In the genomic region with DNA sequence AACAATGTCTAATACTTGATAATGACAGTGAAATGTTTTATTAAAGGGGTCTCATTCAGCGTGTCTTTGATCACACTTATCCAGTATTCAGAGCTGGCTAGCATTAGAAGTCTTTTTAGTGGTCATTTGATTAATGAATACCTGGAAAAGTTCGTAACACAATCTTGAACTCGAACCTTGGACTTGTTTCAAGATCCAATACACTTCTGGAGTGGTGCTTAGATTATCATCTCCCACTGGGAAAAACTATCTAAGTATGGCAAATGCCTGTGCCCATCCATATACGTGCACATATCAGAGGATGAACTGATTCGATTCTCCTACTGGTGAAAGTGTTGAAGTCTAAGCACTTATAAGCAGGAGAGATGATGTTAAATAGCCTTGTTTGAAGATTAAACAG, we compare ENCODE assay signal across 8 mouse cellular contexts. TPM values are rescaled to one million over a fixed set of nuclear protein-coding genes. Genes with fewer than 3 reads are reported as not detected.
DNase-seq lines count a peak whose midpoint lies in the region; ATAC-seq and TF ChIP-seq lines count a peak whose summit lies in the region.

No protein-coding gene starts in this region.

- DNase-seq in heart, adult 9 months (ENCODE audit: low spot score in 2 of 2) = no peak
- DNase-seq in hindbrain, embryonic 14.5 days (ENCODE audit: low spot score) = no peak
- no peak for DNase-seq in adrenal gland, postnatal 14 days
- no peak for DNase-seq in urinary bladder, postnatal 4 days (ENCODE audit: low spot score in 2 of 2)
- no peak for DNase-seq in thymus, postnatal 25 days

- H3K36me3 ChIP-seq in heart, embryonic 16.5 days (ENCODE audit: control insufficient read depth, insufficient read depth) = no peaks in the 10 kb centered on the region
- H3K36me3 ChIP-seq in hindbrain, embryonic 14.5 days (replicated peaks; ENCODE audit: control insufficient read depth, insufficient read depth) = no peaks in the 10 kb centered on the region
- no peaks in the 10 kb centered on the region for H3K36me3 ChIP-seq in midbrain, embryonic 13.5 days

- no peak for TF ChIP-seq POLR2A in bone marrow macrophage, adult 2 months (IDR thresholded peaks at IDR 0.05; ENCODE audit: borderline replicate concordance, low read depth, low read length)

- no peak for TF ChIP-seq CTCF in bone marrow macrophage, adult 2 months (IDR thresholded peaks at IDR 0.05; ENCODE audit: low read depth, low read length)

- no peaks in the 10 kb centered on the region for H3K27me3 ChIP-seq in heart, embryonic 16.5 days (ENCODE audit: control insufficient read depth, insufficient read depth, low read length)
- no peaks in the 10 kb centered on the region for H3K27me3 ChIP-seq in hindbrain, embryonic 14.5 days (ENCODE audit: control insufficient read depth, insufficient read depth, low read length)
- H3K27me3 ChIP-seq in midbrain, embryonic 13.5 days = no peaks in the 10 kb centered on the region

- H3K4me1 ChIP-seq in heart, embryonic 16.5 days (ENCODE audit: control insufficient read depth, insufficient read depth, low read length) = peaks cover 18% of the 10 kb centered on the region
- 0 out of 2 replicates have a peak, but pooled peaks cover 2% of the 10 kb centered on the region for H3K4me1 ChIP-seq in bone marrow macrophage, adult 2 months (ENCODE audit: control insufficient read depth, insufficient read depth, low read length)
- peaks cover 18% of the 10 kb centered on the region for H3K4me1 ChIP-seq in hindbrain, embryonic 14.5 days (replicated peaks; ENCODE audit: control insufficient read depth, insufficient read depth, low read length)
- peaks cover 21% of the 10 kb centered on the region for H3K4me1 ChIP-seq in midbrain, embryonic 13.5 days (replicated peaks)

- peak overlapping the region; percentile 91 for H3K9ac ChIP-seq in heart, embryonic 16.5 days (ENCODE audit: low read length)
- H3K9ac ChIP-seq in hindbrain, embryonic 14.5 days = peak overlapping the region; percentile 74
- H3K9ac ChIP-seq in midbrain, embryonic 13.5 days (replicated peaks) = peak overlapping the region; percentile 79; the same call in 1 of the 2 replicates

- peak overlapping the region; percentile 92 for H3K4me3 ChIP-seq in heart, embryonic 16.5 days (ENCODE audit: low read length)
- peak overlapping the region; percentile 70 for H3K4me3 ChIP-seq in bone marrow macrophage, adult 2 months (ENCODE audit: insufficient read depth, low read length)
- H3K4me3 ChIP-seq in hindbrain, embryonic 14.5 days (replicated peaks; ENCODE audit: low read length) = peak overlapping the region; percentile 98
- H3K4me3 ChIP-seq in midbrain, embryonic 13.5 days (replicated peaks) = peak overlapping the region; percentile 71

- WGBS in heart, embryonic 16.5 days = 57% methylated on average over 5 of the region's 5 CpGs
- 76% methylated on average over 5 of the region's 5 CpGs for WGBS in hindbrain, embryonic 14.5 days
- 76% methylated on average over 5 of the region's 5 CpGs for WGBS in midbrain, embryonic 13.5 days

- peak overlapping the region; percentile 71 for H3K4me2 ChIP-seq in heart, embryonic 16.5 days (ENCODE audit: low read depth, low read length)
- peak overlapping the region; percentile 86 for H3K4me2 ChIP-seq in hindbrain, embryonic 14.5 days (replicated peaks)
- peak overlapping the region; percentile 86 for H3K4me2 ChIP-seq in midbrain, embryonic 13.5 days (replicated peaks)

- ATAC-seq in heart, embryonic 16.5 days (replicated peaks; ENCODE audit: extremely low read depth, insufficient read depth, low FRiP score) = no peak
- no peak for ATAC-seq in hindbrain, embryonic 14.5 days (ENCODE audit: low FRiP score)
- ATAC-seq in midbrain, embryonic 13.5 days = no peak

- no peaks in the 10 kb centered on the region for H3K9me3 ChIP-seq in heart, embryonic 16.5 days (replicated peaks; ENCODE audit: control insufficient read depth, low read length)
- H3K9me3 ChIP-seq in hindbrain, embryonic 14.5 days (ENCODE audit: control insufficient read depth, low read length) = no peaks in the 10 kb centered on the region
- no peaks in the 10 kb centered on the region for H3K9me3 ChIP-seq in midbrain, embryonic 13.5 days

- H3K27ac ChIP-seq in heart, embryonic 16.5 days (ENCODE audit: low read length) = no peak overlapping the region; the same call in 1 of the 2 replicates
- peak overlapping the region; percentile 86 for H3K27ac ChIP-seq in bone marrow macrophage, adult 2 months (ENCODE audit: insufficient read depth, low read depth, low read length)
- no peak overlapping the region for H3K27ac ChIP-seq in hindbrain, embryonic 14.5 days
- no peak overlapping the region for H3K27ac ChIP-seq in midbrain, embryonic 13.5 days

RNA-seq across cellular contexts. Expression of a gene that starts 1.4 kb away (rescaled TPM):
- polyA plus RNA-seq in heart, embryonic 16.5 days (2015; fragmentation: Nextera tagmentation; extraction: Ambion mirVana) = 20.8 and 22.5 TPM in 2 replicates
- polyA plus RNA-seq in bone marrow macrophage, adult 2 months (2012; ENCODE audit: insufficient read depth, insufficient read length, missing spikeins) = 4.8 and 6.6 TPM in 2 replicates
- polyA plus RNA-seq in hindbrain, embryonic 14.5 days (2014; fragmentation: Nextera tagmentation; extraction: Ambion mirVana) = 33.1 and 35.6 TPM in 2 replicates
- polyA plus RNA-seq in midbrain, embryonic 13.5 days (2015; fragmentation: Nextera tagmentation; extraction: Ambion mirVana) = 31.2 and 33.5 TPM in 2 replicates
- 32.2 and 34.1 TPM in 2 replicates for total RNA-seq in adrenal gland, postnatal 14 days (2021)

RNA-seq across cellular contexts. Expression of a gene that starts 1.7 kb away (rescaled TPM):
- polyA plus RNA-seq in heart, embryonic 16.5 days (2015; fragmentation: Nextera tagmentation; extraction: Ambion mirVana) = 13.8 and 14.7 TPM in 2 replicates
- 9.1 and 10.8 TPM in 2 replicates for polyA plus RNA-seq in bone marrow macrophage, adult 2 months (2012; ENCODE audit: insufficient read depth, insufficient read length, missing spikeins)
- 6.8 and 8.7 TPM in 2 replicates for polyA plus RNA-seq in hindbrain, embryonic 14.5 days (2014; fragmentation: Nextera tagmentation; extraction: Ambion mirVana)
- polyA plus RNA-seq in midbrain, embryonic 13.5 days (2015; fragmentation: Nextera tagmentation; extraction: Ambion mirVana) = 4.4 and 6.0 TPM in 2 replicates
- total RNA-seq in adrenal gland, postnatal 14 days (2021) = 20.4 and 27.4 TPM in 2 replicates
